Mouse (Mus musculus) CD4-positive helper T cell, adult 2 months (primary cell): ENCODE results near the gene Ephb6.

Experiments
- DNase-seq: peaks from one replicate; pipeline ENCODE4 v3.0.0-alpha.2; 2012; ENCODE audit warnings: low read depth, missing footprints, low spot score

Gene Ephb6

GRCm38 (mm10) chr6:41622661-41623060, 17.4 kb downstream of the Ephb6 start:
- peak; percentile 41 for DNase-seq

- DNase-seq, result no peak
Measured at GRCm38 (mm10) chr6:41628180-41628579, 22.9 kb downstream of the Ephb6 start.

- no peak for DNase-seq
Measured at GRCm38 (mm10) chr6:41630791-41631190, 25.5 kb downstream of the Ephb6 start.

GRCm38 (mm10) chr6:41631549-41631948, 26.3 kb downstream of the Ephb6 start:
- no peak for DNase-seq

- no peak for DNase-seq
Measured at GRCm38 (mm10) chr6:41635211-41635610, 29.9 kb downstream of the Ephb6 start.

GRCm38 (mm10) chr6:41636178-41636577, 30.9 kb downstream of the Ephb6 start, which contains the start of gene Trpv6:
TSS of gene Trpv6 (minus strand) at chr6:41636405.
- no peak for DNase-seq

GRCm38 (mm10) chr6:41637393-41637792, 32.1 kb downstream of the Ephb6 start:
- DNase-seq, result no peak

- no peak for DNase-seq
Measured at GRCm38 (mm10) chr6:41637927-41638506, 32.7 kb downstream of the Ephb6 start.

- no peak for DNase-seq
Measured at GRCm38 (mm10) chr6:41640449-41640848, 35.2 kb downstream of the Ephb6 start.

- no peak for DNase-seq
Measured at GRCm38 (mm10) chr6:41641173-41641866, 36.0 kb downstream of the Ephb6 start.

- DNase-seq, result no peak
Measured at GRCm38 (mm10) chr6:41642765-41643164, 37.5 kb downstream of the Ephb6 start.

- no peak for DNase-seq
Measured at GRCm38 (mm10) chr6:41643227-41643626, 37.9 kb downstream of the Ephb6 start.

- DNase-seq, result no peak
Measured at GRCm38 (mm10) chr6:41646220-41646619, 40.9 kb downstream of the Ephb6 start.

- no peak for DNase-seq
Measured at GRCm38 (mm10) chr6:41646672-41647071, 41.4 kb downstream of the Ephb6 start.

GRCm38 (mm10) chr6:41653173-41653572, 47.9 kb downstream of the Ephb6 start:
- no peak for DNase-seq

GRCm38 (mm10) chr6:41654648-41655047, 49.4 kb downstream of the Ephb6 start:
- DNase-seq, result no peak

- no peak for DNase-seq
Measured at GRCm38 (mm10) chr6:41658487-41658886, 53.2 kb downstream of the Ephb6 start.

- DNase-seq, result peak; percentile 39
Measured at GRCm38 (mm10) chr6:41662320-41662719, 57.0 kb downstream of the Ephb6 start.
